Mouse (Mus musculus) cerebellum, postnatal 14 days (tissue): ENCODE measurements around the gene Dhx15.
"Not testable (repeated sequence)": the region's sequence is repeated elsewhere in the genome, so short reads cannot be mapped to it uniquely, and the experiment has no call there.

Source experiments
- DNase-seq, 2 experiments: peaks; one replicate each; pipeline ENCODE4 v3.0.0; 2021; ENCODE audit warnings: mixed read lengths in 2 of 2

Gene Dhx15

GRCm38 (mm10) chr5:52190371-52191179 is at the start of gene Dhx15:
Gene Dhx15, minus strand, starts transcription at chr5:52190514.
- peak; percentile 97 to 98 for DNase-seq

GRCm38 (mm10) chr5:52238877-52239276 is 48.6 kb upstream of the Dhx15 start:
- no peak for DNase-seq

DNA sequence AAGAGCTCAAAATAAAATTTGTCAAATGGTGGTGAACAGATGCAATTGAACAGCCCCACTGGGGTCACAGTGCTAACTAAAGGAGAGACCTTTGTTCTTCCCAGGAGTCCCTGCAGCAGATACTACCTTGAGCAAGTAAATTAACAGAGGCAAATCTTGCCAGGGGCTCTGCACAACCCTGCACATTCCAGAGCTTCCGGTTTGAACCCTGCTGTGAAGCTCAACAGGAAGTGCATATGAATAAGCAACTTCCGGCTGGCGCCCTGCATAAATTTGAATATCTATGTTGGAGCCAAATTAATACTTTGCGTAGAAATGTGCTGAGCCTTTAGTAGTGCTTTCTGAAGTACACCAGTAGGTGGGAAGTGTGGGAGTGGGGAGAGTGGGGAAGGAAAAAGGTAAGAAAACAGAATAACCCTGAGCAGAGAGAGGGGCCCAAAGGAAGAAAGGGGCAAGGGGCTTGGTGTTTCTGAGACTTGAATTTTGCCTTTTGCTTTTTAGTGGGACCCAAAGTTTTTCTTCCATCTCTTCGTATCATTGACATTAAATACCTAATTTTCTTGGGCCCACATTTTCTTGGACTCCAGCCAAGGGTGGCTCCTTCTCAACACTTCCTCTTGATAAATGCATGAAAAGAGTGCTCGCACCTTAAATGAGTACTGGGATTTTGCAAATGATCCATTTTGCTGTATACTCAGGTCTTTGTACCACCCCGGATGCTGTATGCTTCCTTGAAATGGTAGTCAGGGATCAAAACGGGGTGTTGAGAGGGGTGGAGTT is 47.8 kb upstream of the Dhx15 start:
- DNase-seq, result no peak

- DNase-seq, result not testable (repeated sequence)
Observed at GRCm38 (mm10) chr5:52236585-52236984, 46.3 kb upstream of the Dhx15 start.

- DNase-seq, result no peak
Observed at GRCm38 (mm10) chr5:52234570-52234969, 44.3 kb upstream of the Dhx15 start.

DNA sequence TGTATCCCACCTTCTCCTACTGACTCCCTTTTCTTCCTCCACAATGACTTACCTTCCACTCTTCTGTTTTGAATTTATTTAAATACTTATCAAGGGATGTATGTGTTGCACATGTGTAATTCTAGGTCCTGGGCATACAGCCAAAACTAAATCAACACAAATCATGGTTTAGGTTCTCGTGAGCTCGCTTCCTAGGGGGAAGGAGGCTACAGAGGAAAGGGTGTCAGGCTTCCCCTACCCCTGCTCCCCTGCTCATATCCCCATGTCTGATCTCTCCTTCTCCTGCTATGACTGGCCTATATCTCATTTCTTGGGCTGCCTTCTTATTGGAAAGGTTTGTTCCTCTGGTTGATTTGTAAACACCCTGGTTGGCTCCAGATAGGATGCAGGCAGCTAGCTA is 43.6 kb upstream of the Dhx15 start:
- no peak for DNase-seq

- no peak for DNase-seq
Observed at GRCm38 (mm10) chr5:52232611-52233010, 42.3 kb upstream of the Dhx15 start.

DNA sequence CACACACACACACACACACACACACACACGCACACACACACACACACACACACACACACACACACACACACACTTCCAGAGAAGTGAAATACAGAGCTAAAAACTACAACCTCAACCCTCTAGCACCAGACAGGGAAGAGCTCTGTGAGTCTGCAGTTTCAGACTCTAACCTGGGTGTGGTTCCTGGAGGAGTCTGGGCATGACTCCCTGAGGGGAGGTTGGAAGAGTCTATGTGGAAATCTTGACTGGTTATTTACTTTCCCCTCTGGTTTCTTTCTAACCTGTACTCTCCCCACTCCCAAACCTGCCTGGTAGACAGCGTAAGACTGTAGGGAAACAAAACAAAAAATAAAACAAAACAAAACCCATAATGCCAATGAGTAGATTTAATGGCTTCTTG is 41.9 kb upstream of the Dhx15 start:
- no peak for DNase-seq

GRCm38 (mm10) chr5:52230466-52230865 is 40.2 kb upstream of the Dhx15 start:
- no peak for DNase-seq

- no peak for DNase-seq
Observed at GRCm38 (mm10) chr5:52226677-52227076, 36.4 kb upstream of the Dhx15 start.

DNA sequence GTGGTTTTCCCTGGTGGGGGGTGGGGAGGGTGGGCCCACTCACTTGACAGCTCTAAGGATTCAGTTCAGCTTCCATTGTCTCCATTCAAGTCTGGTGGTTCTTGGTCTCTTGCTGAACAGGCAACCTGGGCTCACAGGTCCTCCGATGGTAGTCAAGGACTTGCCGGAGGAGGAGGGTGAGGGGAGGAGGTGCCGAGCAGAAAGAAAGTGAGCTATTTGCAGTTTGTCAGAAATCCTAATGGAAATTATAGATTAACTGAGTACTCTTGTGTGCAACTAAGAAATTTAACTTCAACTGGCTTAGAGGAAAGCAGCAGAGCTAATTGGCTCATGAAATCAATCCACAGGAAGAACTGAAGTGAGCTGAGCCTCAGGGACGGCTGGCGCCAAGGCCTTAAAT is 31.3 kb upstream of the Dhx15 start:
- no peak for DNase-seq

GRCm38 (mm10) chr5:52220013-52220804 is 29.9 kb upstream of the Dhx15 start:
- no peak for DNase-seq

DNA sequence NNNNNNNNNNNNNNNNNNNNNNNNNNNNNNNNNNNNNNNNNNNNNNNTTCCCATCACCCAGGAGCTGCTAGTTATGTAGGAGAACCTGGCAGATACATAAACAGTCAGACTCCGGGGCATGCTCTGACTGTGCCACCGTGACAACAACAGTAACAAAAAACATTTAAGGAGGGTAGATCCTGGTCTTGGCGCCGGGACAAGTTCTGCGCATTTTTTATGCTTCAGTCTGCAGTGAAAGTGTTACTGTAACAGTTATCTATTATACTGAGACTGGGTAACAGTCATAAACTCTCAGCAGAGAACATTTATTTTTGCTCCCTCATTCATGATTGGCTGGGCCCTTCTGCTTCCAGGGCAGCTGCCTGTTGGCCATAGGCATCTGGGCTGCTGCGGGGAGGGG is 27.9 kb upstream of the Dhx15 start:
- no peak for DNase-seq

DNA sequence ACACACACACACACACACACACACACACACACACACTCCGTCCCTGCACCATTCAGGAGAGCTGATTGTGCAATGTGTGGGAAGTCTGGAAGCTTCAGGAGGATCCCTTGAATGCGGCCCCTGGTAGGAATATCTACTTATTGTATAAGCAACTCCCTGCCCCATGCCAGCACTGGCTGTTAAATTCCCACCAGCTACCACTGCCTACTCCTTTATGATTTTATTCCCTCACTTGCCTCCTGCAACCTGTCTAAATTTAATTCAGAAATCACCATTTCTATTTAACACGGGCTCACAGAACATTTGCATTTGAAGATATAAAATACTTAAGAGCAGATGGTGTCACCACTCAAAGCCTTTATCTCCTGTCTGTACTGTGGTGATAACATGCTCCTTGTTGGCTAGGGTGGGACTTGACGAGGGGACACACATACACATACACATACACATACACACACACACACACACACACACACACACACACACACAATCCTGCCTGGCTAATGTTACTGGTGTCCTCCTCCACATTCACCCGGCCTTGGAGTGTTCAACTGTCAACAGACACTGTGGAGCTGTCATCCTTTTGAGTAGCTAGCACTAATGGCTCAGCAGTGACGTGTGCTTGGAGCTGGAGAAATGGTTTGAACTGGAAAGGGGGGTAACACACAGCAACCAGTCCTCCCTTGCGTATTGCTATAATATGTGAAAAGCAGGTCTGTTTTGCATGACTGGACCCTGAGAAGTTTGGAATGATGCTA is 23.0 kb upstream of the Dhx15 start:
- no peak for DNase-seq

DNA sequence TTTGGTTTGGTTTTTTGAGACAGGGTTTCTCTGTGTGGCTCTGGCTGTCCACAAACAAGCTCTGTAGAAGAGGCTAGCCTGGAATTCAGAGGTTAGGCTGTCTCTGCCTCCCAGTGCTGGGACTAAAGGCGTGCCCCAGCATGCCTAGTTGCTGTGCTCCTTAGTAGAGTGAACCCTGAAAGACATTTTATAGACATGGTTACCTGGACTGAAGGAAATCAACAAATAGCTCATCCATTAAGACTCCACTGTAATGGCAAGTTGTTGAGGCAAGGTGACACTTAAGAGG is 810 bp upstream of the Dhx15 start:
- peak in 1 of 2 experiments; percentile 9 for DNase-seq

DNA sequence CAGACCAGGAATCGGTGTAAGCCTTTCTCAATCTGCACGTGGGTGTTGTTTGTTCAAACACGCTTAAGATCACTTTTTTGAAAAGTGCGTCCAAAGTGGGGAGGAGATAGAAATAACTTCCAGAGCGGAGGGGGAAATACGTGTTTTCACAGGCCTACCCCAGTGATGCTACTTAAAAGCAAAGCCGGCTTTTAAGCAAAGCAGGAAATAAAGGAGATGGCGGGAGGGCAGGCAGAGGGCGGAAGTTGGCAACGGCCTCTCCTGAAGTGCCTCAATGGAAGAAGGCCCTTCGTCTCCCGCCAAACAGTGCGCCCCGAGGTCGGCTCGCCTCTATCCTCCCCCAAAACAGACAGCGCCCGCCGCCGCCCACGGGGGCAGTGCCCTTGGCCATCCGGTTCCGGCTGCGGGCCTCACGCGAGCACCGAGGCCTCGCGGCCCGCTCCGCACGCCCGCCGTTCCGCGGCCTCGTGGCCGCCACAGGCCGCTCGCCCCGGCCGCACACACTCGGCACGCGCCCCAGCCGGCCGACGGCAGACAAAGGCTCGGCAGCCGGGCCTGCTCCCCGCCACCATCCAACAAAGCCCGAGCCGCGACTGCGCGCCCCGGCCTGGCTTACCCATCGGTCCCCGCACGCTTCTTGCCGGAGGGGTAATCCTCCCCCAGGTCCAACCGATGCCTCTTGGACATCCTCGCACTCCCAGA is 499 bp downstream of the Dhx15 start:
- DNase-seq, result peak in 1 of 2 experiments; percentile 67

DNA sequence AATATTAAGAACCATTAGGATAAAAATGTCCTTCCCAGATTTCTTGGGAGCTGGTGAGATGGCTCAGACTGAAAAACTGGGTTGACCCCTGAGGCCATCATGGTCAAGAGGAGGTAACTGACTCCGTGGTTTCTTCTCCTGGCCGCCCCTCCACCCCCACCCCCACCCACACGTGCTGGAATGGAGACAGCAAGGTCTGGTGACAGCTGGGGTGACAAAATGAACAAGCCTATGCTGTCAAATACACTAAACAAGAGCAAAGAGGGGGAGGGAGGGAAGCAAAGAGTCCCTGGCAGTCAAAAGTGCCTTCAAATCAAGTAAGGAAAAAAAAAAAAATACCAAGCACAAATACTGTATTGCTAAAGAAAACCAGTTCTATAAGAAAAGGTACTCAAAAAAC is 2.1 kb downstream of the Dhx15 start:
- DNase-seq, result peak; percentile 2 to 7

DNA sequence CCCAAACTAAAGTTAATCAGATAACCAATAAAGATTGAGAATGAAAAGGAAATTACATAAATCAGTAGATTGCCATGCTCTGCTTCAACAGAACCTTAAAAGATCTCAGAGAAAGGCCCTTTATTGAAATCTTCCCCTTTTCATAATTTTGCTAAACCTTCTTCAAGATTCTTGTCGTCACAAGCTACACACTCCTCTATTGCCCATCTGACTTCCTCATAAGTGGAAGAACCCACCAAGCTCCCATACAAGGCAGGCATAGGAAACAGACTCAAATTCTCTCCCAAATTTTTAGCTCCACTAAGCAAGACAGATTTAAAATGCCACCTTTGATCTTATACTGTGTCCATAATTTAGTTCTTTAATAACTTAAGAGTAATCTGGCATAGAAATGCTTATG is 13.0 kb downstream of the Dhx15 start:
- no peak for DNase-seq

- DNase-seq, result no peak
Observed at GRCm38 (mm10) chr5:52168468-52168867, 21.8 kb downstream of the Dhx15 start.

GRCm38 (mm10) chr5:52149138-52149537 is 41.2 kb downstream of the Dhx15 start:
- no peak for DNase-seq

- no peak for DNase-seq
Observed at GRCm38 (mm10) chr5:52147141-52147540, 43.2 kb downstream of the Dhx15 start.

- no peak for DNase-seq
Observed at GRCm38 (mm10) chr5:52145684-52146083, 44.6 kb downstream of the Dhx15 start.
